Mouse (Mus musculus) midbrain, embryonic 12.5 days (tissue): ENCODE results near the gene B3galt4. TPM values are rescaled to one million over a fixed set of nuclear protein-coding genes. Genes with fewer than 3 reads are reported as not detected.

ENCODE experiments used
- ATAC-seq: fragments of 200-750 bp; cut with Nextera tagmentation; 2 replicates; pipeline ENCODE4 v1.8.0; 2017; ENCODE audit warnings: low read depth, moderate TSS enrichment, moderate library complexity; ENCODE audit not compliant: low FRiP score
- H3K27ac ChIP-seq: fragments of 300-500 bp; sonication (generic); replicated peaks from 2 replicates; pipeline ENCODE4 v1.5.1; 2016; ENCODE audit warnings: mild to moderate bottlenecking
- H3K27me3 ChIP-seq: fragments of 300-500 bp; sonication (generic); 2 replicates; pipeline ENCODE4 v1.6.1; 2016; ENCODE audit warnings: mild to moderate bottlenecking
- H3K36me3 ChIP-seq: fragments of 300-500 bp; sonication (generic); 2 replicates; pipeline ENCODE4 v1.6.1; 2016
- H3K4me1 ChIP-seq: fragments of 300-500 bp; sonication (generic); 2 replicates; pipeline ENCODE4 v1.6.1; 2016
- H3K4me2 ChIP-seq: fragments of 300-500 bp; sonication (generic); replicated peaks from 2 replicates; pipeline ENCODE4 v1.6.1; 2016; ENCODE audit warnings: mild to moderate bottlenecking, moderate library complexity
- H3K4me3 ChIP-seq: fragments of 300-500 bp; sonication (generic); 2 replicates; pipeline ENCODE4 v1.5.1; 2016; ENCODE audit warnings: mild to moderate bottlenecking
- H3K9ac ChIP-seq: fragments of 300-500 bp; sonication (generic); replicated peaks from 2 replicates; pipeline ENCODE4 v1.6.1; 2016; ENCODE audit warnings: mild to moderate bottlenecking, moderate library complexity
- H3K9me3 ChIP-seq: fragments of 300-500 bp; sonication (generic); 2 replicates; pipeline ENCODE4 v1.6.1; 2016; ENCODE audit warnings: mild to moderate bottlenecking
- WGBS: fragments of 180-500 bp; shearing (Covaris S2); methylation state at CpG from one replicate; pipeline ENCODE4 v1.1.7; 2016; 5-methylcytosine and 5-hydroxymethylcytosine counted together
- polyA plus RNA-seq: library from polyadenylated mRNA; unstranded; fragments of >200 nt; fragmentation: Nextera tagmentation; extraction: Ambion mirVana; gene quantifications from 2 replicates; pipeline ENCODE4 v1.2.1, GENCODE M21; 2016

B3galt4 gene
- polyA plus RNA-seq, 1 experiment from 2014 or later: 8.7 TPM

- peaks cover 60% of the 10 kb centered on the region for H3K36me3 ChIP-seq
- no peak overlapping the region for H3K27ac ChIP-seq
- no peak overlapping the region for H3K9ac ChIP-seq
- WGBS: 91% methylated on average over 15 of the region's 15 CpGs
- no peak overlapping the region for H3K4me2 ChIP-seq
- H3K27me3 ChIP-seq: no peaks in the 10 kb centered on the region
- H3K4me3 ChIP-seq: no peak overlapping the region
- peaks cover 23% of the 10 kb centered on the region for H3K4me1 ChIP-seq
- no peak for ATAC-seq
- no peaks in the 10 kb centered on the region for H3K9me3 ChIP-seq
Measured at GRCm38 (mm10) chr17:33936993-33937392, 14.3 kb downstream of the B3galt4 start.

GRCm38 (mm10) chr17:33935422-33936055 lies 15.7 kb downstream of the B3galt4 start:
- no peak for ATAC-seq
- H3K27me3 ChIP-seq: no peaks in the 10 kb centered on the region
- H3K4me2 ChIP-seq: no peak overlapping the region
- 88% methylated on average over 21 of the region's 21 CpGs for WGBS
- H3K4me1 ChIP-seq: peaks cover 20% of the 10 kb centered on the region
- H3K4me3 ChIP-seq: no peak overlapping the region
- no peak overlapping the region for H3K27ac ChIP-seq
- no peaks in the 10 kb centered on the region for H3K9me3 ChIP-seq
- H3K9ac ChIP-seq: no peak overlapping the region
- H3K36me3 ChIP-seq: peaks cover 62% of the 10 kb centered on the region

GRCm38 (mm10) chr17:33932970-33933369 lies 18.3 kb downstream of the B3galt4 start:
- 91% methylated on average over 15 of the region's 15 CpGs for WGBS
- no peak for ATAC-seq
- Histone ChIP-seq H3K4me1 (peaks cover 20% of the 10 kb centered on the region), H3K27ac (no peak overlapping the region), H3K27me3 (no peaks in the 10 kb centered on the region), H3K9me3 (no peaks in the 10 kb centered on the region), H3K36me3 (peaks cover 52% of the 10 kb centered on the region), H3K4me2 (no peak overlapping the region), H3K9ac (no peak overlapping the region), H3K4me3 (no peak overlapping the region)

- H3K27me3 ChIP-seq: no peaks in the 10 kb centered on the region
- H3K4me3 ChIP-seq: no peak overlapping the region
- H3K4me2 ChIP-seq: no peak overlapping the region
- H3K9me3 ChIP-seq: no peaks in the 10 kb centered on the region
- ATAC-seq: no peak
- no peak overlapping the region for H3K27ac ChIP-seq
- WGBS: 85% methylated on average over 14 of the region's 14 CpGs
- H3K9ac ChIP-seq: no peak overlapping the region
- peaks cover 50% of the 10 kb centered on the region for H3K36me3 ChIP-seq
- H3K4me1 ChIP-seq: peaks cover 23% of the 10 kb centered on the region
Measured at GRCm38 (mm10) chr17:33932448-33932847, 18.8 kb downstream of the B3galt4 start.

- H3K4me1 ChIP-seq: peaks cover 23% of the 10 kb centered on the region
- H3K27me3 ChIP-seq: no peaks in the 10 kb centered on the region
- H3K9me3 ChIP-seq: no peaks in the 10 kb centered on the region
- no peak overlapping the region for H3K4me2 ChIP-seq
- H3K9ac ChIP-seq: no peak overlapping the region
- WGBS: 89% methylated on average over 11 of the region's 11 CpGs
- H3K4me3 ChIP-seq: no peak overlapping the region
- H3K27ac ChIP-seq: no peak overlapping the region
- H3K36me3 ChIP-seq: peaks cover 48% of the 10 kb centered on the region
- no peak for ATAC-seq
Measured at GRCm38 (mm10) chr17:33931947-33932346, 19.3 kb downstream of the B3galt4 start.

- Histone ChIP-seq H3K9ac (peak overlapping the region; percentile 90), H3K27ac (no peak overlapping the region), H3K27me3 (no peaks in the 10 kb centered on the region), H3K36me3 (peaks cover 47% of the 10 kb centered on the region), H3K4me3 (peak overlapping the region; percentile 81), H3K9me3 (no peaks in the 10 kb centered on the region), H3K4me1 (peaks cover 23% of the 10 kb centered on the region), H3K4me2 (peak overlapping the region; percentile 97)
- WGBS: 35% methylated on average over 18 of the region's 18 CpGs
- ATAC-seq: no peak
Measured at GRCm38 (mm10) chr17:33931159-33931866, 20.0 kb downstream of the B3galt4 start.

- under 1% methylated on average over 45 of the region's 45 CpGs for WGBS
- H3K27me3 ChIP-seq: no peaks in the 10 kb centered on the region
- no peaks in the 10 kb centered on the region for H3K9me3 ChIP-seq
- peaks cover 23% of the 10 kb centered on the region for H3K4me1 ChIP-seq
- H3K9ac ChIP-seq: peak overlapping the region; percentile 90
- peaks cover 40% of the 10 kb centered on the region for H3K36me3 ChIP-seq
- peak overlapping the region; percentile 81 for H3K4me3 ChIP-seq
- ATAC-seq: no peak; the same call in 1 of the 2 replicates
- peak overlapping the region; percentile 97 for H3K4me2 ChIP-seq
- peak overlapping the region; percentile 88 for H3K27ac ChIP-seq
Measured at GRCm38 (mm10) chr17:33930280-33931158, 20.8 kb downstream of the B3galt4 start.

GRCm38 (mm10) chr17:33929371-33930279 lies 21.7 kb downstream of the B3galt4 start, which contains the start of gene Rgl2:
Gene Rgl2 (plus strand): TSS chr17:33929543.
- Histone ChIP-seq H3K4me3 (peak within 1 kb of the TSS; percentile 81), H3K4me1 (peaks cover 23% of the 10 kb centered on the region), H3K4me2 (peak within 1 kb of the TSS; percentile 97), H3K27me3 (no peaks in the 10 kb centered on the region), H3K36me3 (peaks cover 35% of the 10 kb centered on the region), H3K9me3 (no peaks in the 10 kb centered on the region), H3K9ac (peak within 1 kb of the TSS; percentile 90), H3K27ac (peak within 1 kb of the TSS; percentile 88)
- under 1% methylated on average over 78 of the region's 80 CpGs for WGBS
- ATAC-seq: peak; percentile 81

- no peak for ATAC-seq
- H3K27me3 ChIP-seq: no peaks in the 10 kb centered on the region
- H3K4me3 ChIP-seq: peak overlapping the region; percentile 81
- H3K9ac ChIP-seq: peak overlapping the region; percentile 90
- H3K9me3 ChIP-seq: no peaks in the 10 kb centered on the region
- whole genome bisulfite sequencing: 64% methylated on average over 21 of the region's 21 CpGs
- peaks cover 23% of the 10 kb centered on the region for H3K4me1 ChIP-seq
- no peak overlapping the region for H3K27ac ChIP-seq
- peak overlapping the region; percentile 97 for H3K4me2 ChIP-seq
- H3K36me3 ChIP-seq: peaks cover 23% of the 10 kb centered on the region
Measured at GRCm38 (mm10) chr17:33928251-33928947, 22.9 kb downstream of the B3galt4 start.

GRCm38 (mm10) chr17:33926207-33926932 lies 24.9 kb downstream of the B3galt4 start:
- no peak for ATAC-seq
- Histone ChIP-seq H3K4me1 (peaks cover 22% of the 10 kb centered on the region), H3K9ac (0 out of 2 replicates have a peak overlapping the region, but pooled peaks have one; percentile 0), H3K9me3 (no peaks in the 10 kb centered on the region), H3K4me2 (no peak overlapping the region), H3K36me3 (0 out of 2 replicates have a peak, but pooled peaks cover 7% of the 10 kb centered on the region), H3K27ac (no peak overlapping the region), H3K4me3 (no peak overlapping the region), H3K27me3 (no peaks in the 10 kb centered on the region)
- 71% methylated on average over 17 of the region's 17 CpGs for WGBS
